Mouse (Mus musculus) adrenal gland, postnatal 25 days (tissue): ENCODE measurements around the gene Mypn. TPM values are rescaled to one million over a fixed set of nuclear protein-coding genes. Genes with fewer than 3 reads are reported as not detected.
A peak's percentile ranks its signal among the peaks of the same experiment; 100 is the strongest.

Experiments
- DNase-seq: peaks from one replicate; pipeline ENCODE4 v3.0.0; 2021; ENCODE audit warnings: mixed read lengths
- total RNA-seq: library from RNA; stranded (reverse); gene quantifications from 2 replicates; pipeline ENCODE4 v1.2.3, GENCODE M21; 2021

Gene Mypn
- total RNA-seq, 1 experiment from 2014 or later: 0.39 TPM

- no peak for DNase-seq
Observed at GRCm38 (mm10) chr10:63192736-63193135, 11.0 kb downstream of the Mypn start.

DNA sequence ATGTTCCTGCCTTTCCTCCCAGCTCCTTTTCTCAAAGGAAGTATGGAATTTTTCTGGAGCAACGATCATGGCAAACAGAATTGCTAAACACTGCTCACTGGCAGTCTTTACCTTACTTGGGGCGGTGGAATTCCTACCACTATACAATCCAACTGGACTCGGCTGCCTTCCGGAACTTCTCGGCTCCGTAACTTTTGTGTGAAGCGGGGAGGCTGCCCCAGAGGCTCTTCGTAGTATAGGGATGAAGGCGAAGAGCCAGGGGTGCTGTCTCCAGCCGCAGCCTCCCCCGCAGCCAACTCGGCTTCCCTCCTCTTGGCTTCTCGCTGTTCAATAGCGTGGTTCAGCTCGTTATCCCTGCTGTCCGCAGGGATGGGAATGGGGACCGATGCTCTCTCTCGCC, 11.5 kb downstream of the Mypn start:
- no peak for DNase-seq

- no peak for DNase-seq
Observed at GRCm38 (mm10) chr10:63184451-63184850, 19.3 kb downstream of the Mypn start.

GRCm38 (mm10) chr10:63182177-63182768, 21.5 kb downstream of the Mypn start:
- no peak for DNase-seq

GRCm38 (mm10) chr10:63181166-63181565, 22.6 kb downstream of the Mypn start:
- no peak for DNase-seq

DNA sequence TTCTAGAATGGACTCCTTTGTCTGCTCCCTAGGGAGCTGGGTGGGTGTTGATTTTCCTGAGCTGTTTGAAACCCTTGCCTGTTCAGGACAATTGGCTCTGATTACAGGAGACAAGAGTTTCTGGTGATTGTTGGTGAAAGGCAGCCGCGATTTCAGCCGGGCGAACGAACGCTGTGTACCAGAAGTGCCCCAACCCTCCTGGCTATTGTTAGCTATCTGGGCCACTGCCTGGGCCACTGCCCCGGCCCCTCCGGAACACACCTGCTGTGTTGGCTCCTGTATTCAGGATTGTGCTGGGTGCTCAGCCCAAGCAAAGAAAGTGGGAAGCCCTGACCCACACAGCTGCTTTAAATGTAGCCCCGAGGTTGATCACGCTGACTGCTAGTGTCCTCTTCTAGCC, 24.2 kb downstream of the Mypn start:
- no peak for DNase-seq

- no peak for DNase-seq
Observed at GRCm38 (mm10) chr10:63178318-63178717, 25.4 kb downstream of the Mypn start.

- DNase-seq: no peak
Observed at GRCm38 (mm10) chr10:63177286-63178140, 26.2 kb downstream of the Mypn start.

- DNase-seq: no peak
Observed at GRCm38 (mm10) chr10:63176471-63176931, 27.3 kb downstream of the Mypn start.

- DNase-seq: no peak
Observed at GRCm38 (mm10) chr10:63172089-63172488, 31.7 kb downstream of the Mypn start.

DNA sequence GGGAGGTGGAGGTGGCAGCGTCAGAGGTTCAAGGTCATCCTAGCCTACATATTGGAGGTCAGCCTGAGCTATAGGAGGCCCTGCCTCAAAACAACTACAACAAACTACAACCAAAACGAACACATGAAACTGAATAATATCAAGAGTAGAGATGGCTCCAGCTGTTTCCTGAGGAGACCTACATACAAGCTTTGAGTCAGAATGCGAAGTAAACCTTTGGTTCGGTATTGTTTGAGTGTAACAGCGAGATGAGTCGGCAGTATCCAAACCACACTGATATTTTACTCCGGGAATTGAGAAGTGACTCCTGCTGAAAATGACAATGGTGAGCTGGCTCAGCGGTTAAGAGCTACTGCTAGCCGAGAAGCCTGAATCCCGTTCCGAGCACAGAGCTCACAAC, 34.2 kb downstream of the Mypn start:
- no peak for DNase-seq

- DNase-seq: no peak
Observed at GRCm38 (mm10) chr10:63168124-63168523, 35.6 kb downstream of the Mypn start.

GRCm38 (mm10) chr10:63167241-63167995, 36.3 kb downstream of the Mypn start:
- no peak for DNase-seq

GRCm38 (mm10) chr10:63165752-63166412, 37.9 kb downstream of the Mypn start:
- DNase-seq: no peak

- no peak for DNase-seq
Observed at GRCm38 (mm10) chr10:63161240-63161639, 42.5 kb downstream of the Mypn start.

DNA sequence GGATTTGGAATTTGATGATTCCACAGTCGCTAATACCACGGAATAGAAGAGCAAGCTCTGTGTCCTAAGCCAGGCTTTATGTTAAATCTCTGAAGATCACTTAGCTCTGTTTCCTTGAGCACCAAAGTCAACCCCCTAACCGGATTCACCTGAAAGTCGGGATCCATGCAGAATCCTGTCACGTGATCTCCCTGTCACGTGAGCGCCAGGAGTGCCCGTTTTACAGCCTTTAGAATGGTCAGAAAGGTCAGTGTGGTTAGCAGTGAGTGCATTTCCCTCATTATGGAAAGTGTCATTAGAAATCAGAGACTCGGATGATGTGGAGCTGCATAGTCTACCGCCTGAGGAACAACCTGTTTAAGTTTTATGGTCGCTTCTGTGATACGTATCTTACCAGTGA, 43.1 kb downstream of the Mypn start:
- DNase-seq: no peak

DNA sequence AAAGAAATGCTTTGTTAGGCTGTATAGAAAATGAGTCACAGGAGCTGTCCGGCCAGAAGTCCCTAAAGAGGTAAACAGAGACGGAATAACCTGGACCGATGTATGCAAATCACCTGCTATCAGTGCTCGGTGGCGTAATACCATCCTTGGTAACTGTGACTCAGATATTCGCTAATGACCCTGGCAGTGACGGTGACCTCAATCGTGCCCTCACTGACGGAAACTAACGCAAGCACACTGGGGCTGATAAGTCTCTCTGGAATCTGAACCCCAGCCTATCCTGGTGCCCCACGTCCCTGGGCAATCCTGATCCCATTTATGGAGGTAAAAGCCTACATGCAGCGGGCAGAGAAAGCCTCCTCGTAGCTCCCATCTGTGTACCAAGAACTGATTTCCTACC, 45.6 kb downstream of the Mypn start:
- DNase-seq: peak; percentile 56

GRCm38 (mm10) chr10:63157491-63157890, 46.3 kb downstream of the Mypn start:
- no peak for DNase-seq

DNA sequence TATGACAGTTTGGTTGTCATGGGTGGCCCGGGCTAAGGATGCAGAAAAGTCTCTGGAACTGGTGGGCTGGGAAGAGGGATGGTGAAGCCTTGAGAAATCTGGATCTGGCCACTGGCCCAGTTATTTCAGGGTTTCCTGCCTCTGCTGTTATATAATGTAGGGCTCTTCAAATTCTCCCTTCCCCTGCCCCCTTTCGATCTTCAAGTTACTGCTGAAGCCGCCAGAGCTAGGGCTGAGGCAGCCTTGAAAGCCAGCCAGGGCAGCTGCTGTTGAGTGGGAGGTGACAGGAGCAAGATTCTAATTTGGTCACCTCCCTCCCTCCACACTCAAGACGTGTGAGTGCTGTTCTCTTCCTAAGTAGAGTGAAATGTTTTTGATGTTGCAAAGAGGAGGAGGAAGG, 46.8 kb downstream of the Mypn start:
- DNase-seq: peak; percentile 65

DNA sequence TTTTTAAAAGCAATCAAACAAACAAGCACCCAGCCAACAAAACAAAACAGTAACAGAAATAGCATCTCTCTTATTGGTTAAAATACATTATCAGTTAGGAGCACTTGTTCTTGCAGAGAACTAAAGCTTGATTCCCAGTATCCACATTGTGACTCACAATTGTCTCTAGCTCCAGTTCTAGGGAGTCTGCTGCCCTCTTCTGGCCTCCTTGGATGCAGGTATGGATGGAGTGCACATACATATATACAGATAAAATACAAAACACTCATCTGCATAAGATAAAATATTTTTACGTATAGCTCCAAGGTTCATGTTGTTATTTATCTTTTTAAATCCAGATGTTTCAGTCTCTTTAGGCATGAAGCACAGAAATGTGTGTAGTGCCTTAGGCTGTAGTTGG, 47.4 kb downstream of the Mypn start:
- no peak for DNase-seq

DNA sequence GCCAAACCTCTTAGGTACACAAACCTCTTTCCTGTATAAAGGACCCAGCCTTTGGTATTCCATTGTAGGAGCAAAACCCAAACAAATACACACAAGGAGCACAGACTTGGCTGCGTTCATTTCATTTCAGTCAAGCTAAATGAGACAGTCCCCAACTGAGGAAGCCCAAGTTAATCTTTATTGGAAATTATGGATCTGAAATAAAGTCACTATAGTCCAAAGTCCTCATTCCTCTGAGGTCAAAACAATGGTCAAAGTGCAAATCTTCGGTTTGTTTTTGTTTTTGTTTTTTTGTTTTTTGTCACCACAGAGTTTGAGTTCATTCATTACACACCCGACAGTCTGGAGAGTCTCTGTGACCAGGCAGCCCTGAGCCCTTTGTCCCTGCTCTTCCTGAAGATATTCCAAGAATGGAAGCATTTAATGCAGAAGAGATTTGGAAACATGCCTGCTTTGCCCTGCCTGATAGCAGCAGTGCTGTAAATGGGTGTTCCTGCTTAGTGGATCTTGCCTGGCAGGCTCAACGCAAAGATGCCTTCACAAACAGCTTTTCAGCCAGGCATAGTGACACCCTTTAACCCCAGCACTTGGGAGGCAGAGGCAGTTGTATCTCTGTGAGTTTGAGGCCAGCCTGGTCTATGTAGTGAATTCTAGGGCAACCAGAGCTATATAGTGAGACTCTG, 47.9 kb downstream of the Mypn start:
- no peak for DNase-seq

DNA sequence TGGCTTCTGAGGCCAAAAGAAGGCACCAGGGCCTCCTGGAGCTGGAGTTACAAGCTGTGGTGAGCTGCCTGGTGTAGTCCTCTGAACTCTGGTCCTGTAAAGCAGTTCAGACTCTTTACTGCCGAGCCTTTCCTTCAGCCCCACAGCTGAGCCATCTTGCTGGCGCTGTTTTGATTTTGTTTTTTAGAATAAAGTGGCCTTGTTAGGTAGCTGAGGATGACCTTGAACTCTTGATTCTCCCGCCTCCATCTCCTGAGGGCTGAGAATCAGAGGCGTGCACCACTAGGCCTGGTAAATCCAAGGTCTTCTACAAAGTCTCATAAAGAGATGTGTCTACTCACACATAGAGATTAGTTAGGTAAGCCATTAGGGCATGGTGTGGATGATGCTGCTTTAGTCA, 49.0 kb downstream of the Mypn start:
- DNase-seq: no peak
